Mouse (Mus musculus) heart, embryonic 15.5 days (tissue): ENCODE measurements at regions not wholly inside any gene's neighbourhood (a gene's known extent, or its start where the extent isn't known, plus 50 kb on each side); places are given as distances from the start of the nearest gene placed in this dataset.
"Not testable (repeated sequence)": the region's sequence is repeated elsewhere in the genome, so short reads cannot be mapped to it uniquely, and the experiment has no call there.

ENCODE experiments used
- ATAC-seq: fragments of 200-750 bp; cut with Nextera tagmentation; replicated peaks from 2 replicates; pipeline ENCODE4 v1.8.0; 2017; ENCODE audit warnings: low read depth, moderate TSS enrichment; ENCODE audit not compliant: insufficient number of reproducible peaks, insufficient read depth, low FRiP score
- H3K27ac ChIP-seq: fragments of 300-500 bp; sonication (generic); 2 replicates; pipeline ENCODE4 v1.5.1; 2015; ENCODE audit warnings: mild to moderate bottlenecking, inconsistent platforms
- H3K27me3 ChIP-seq: fragments of 300-500 bp; sonication (generic); 2 replicates; pipeline ENCODE4 v1.6.1; 2015; ENCODE audit warnings: inconsistent platforms
- H3K36me3 ChIP-seq: fragments of 300-500 bp; sonication (generic); 2 replicates; pipeline ENCODE4 v1.6.1; 2015; ENCODE audit warnings: mild to moderate bottlenecking, inconsistent platforms
- H3K4me1 ChIP-seq: fragments of 300-500 bp; sonication (generic); replicated peaks from 2 replicates; pipeline ENCODE4 v1.6.1; 2015; ENCODE audit warnings: inconsistent platforms
- H3K4me2 ChIP-seq: fragments of 300-500 bp; sonication (generic); 2 replicates; pipeline ENCODE4 v1.6.1; 2015; ENCODE audit warnings: inconsistent platforms, mild to moderate bottlenecking, moderate library complexity
- H3K4me3 ChIP-seq: fragments of 300-500 bp; sonication (generic); 2 replicates; pipeline ENCODE4 v1.5.1; 2015; ENCODE audit warnings: mild to moderate bottlenecking, inconsistent platforms
- H3K9ac ChIP-seq: fragments of 300-500 bp; sonication (generic); 2 replicates; pipeline ENCODE4 v1.6.1; 2015; ENCODE audit warnings: mild to moderate bottlenecking, inconsistent platforms
- H3K9me3 ChIP-seq: fragments of 300-500 bp; sonication (generic); replicated peaks from 2 replicates; pipeline ENCODE4 v1.6.1; 2016; ENCODE audit warnings: inconsistent platforms
- WGBS: fragments of 180-500 bp; shearing (Covaris S2); methylation state at CpG from one replicate; pipeline ENCODE4 v1.1.7; 2015; ENCODE audit warnings: mixed read lengths; 5-methylcytosine and 5-hydroxymethylcytosine counted together

DNA sequence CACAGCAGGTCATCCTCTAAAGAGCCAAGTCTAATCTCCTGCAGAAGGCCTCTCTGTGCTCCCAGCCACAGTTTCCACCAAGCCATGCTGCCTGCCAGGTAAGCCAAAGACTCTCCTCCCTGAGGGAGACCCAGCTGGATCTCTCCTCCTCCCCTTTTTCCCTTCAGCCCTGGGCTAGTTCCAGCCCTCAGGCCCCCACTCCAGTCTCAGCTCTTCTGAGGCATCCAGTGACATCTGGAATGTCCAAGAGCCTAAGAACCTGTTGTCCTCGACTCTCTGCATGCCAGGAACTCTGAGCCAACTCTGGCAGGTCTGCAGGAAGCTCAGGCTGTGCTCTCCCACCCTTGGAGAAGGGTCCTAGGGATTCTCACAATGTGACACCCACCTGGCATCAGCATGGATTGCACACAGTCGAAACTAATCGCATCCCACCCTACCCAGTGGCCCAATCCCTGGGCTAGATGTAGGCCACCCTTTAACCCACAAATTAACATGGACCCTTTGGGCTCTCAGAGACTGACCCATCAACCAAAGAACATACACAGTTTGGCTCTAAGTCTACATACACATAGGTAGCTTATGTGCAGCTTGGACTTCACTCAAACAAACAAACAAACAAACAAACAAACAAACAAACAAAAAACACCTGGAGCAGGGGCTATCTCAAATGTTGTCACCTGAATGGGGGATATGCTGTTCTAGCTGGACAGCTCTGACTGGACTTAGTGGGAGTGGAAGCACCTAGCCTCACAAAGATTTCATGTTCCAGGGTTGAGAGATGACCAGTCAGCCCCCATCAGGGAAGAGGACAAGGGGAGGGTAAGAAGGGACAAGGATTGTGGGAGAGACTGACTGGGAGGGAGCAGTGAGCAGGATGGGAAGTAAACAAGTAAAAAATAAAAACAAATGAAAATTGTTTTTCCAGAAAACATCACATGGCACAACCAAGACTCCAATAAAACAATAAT is 57.9 kb upstream of the Zfp709 start:
- WGBS, result 59% methylated on average over 3 of the region's 3 CpGs
- not testable (repeated sequence) for H3K27me3 ChIP-seq, H3K4me2 ChIP-seq, H3K9me3 ChIP-seq, H3K4me1 ChIP-seq, H3K27ac ChIP-seq, H3K4me3 ChIP-seq, H3K9ac ChIP-seq, H3K36me3 ChIP-seq
- ATAC-seq, result peak; percentile 66

DNA sequence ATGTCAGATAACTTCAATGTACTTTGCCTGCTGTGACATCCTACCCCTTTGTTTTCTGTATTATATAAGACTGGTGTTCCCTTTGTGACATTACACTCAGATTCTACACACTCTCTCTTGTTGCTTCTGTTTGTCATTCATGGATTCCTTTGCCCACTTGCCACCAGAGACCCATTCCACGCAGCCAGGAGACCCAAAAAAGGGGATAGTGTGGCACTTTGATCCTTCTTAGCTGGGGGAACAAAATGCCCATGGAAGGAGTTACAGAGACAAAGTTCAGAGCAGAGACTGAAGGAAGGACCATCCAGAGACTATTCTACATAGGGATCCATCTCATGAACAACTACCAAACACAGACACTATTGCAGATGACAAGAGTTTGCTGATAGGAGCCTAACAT is 59.1 kb upstream of the Zfp709 start:
- not testable (repeated sequence) for H3K27ac ChIP-seq, H3K9ac ChIP-seq, H3K4me2 ChIP-seq, H3K4me1 ChIP-seq, H3K27me3 ChIP-seq, ATAC-seq, H3K4me3 ChIP-seq, H3K9me3 ChIP-seq, H3K36me3 ChIP-seq
- WGBS, result 49% methylated on average over 1 of the region's 1 CpGs

DNA sequence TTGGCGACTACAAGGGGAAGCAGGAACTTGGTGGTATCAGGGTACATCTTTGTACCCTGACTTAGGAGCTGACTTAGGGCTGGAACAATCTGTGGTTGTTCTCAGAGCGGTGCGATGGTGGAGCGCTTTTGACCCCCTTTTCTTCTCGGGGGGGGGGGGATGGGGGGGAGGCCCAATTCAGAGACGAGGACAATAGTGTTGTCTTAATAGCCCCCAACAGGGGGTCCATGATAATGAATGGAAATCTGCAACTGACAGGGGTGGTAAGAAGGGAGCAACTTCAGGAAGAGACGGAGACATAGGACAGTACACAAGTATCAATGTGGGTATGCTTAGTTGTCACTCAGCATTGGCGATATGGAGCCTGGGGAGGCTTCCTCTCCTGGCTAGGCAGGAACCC is 61.9 kb upstream of the Zfp709 start:
- H3K27ac ChIP-seq, H3K27me3 ChIP-seq, H3K4me1 ChIP-seq, H3K4me2 ChIP-seq, H3K9ac ChIP-seq, H3K4me3 ChIP-seq, H3K9me3 ChIP-seq, H3K36me3 ChIP-seq: not testable (repeated sequence)
- peak; percentile 44 for ATAC-seq
- WGBS, result 81% methylated on average over 8 of the region's 8 CpGs

DNA sequence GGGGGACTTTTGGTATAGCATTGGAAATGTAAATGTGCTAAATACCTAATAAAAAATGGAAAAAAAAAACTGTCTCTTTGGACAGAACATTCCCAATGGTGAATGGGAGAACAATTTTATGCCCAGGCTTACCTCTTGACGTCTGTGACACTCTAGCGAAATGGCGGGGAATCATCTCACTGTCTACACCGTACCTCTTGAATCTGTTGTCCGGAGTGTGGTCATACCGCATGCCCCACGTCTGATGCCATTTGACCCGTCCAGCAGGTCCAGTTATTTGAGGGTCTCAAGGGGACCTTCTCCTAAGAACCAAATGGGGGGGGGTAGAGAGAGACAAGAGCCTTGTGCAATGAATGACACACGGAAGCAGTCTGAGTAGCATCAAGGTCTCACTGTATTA is 62.4 kb upstream of the Zfp709 start:
- H3K27ac ChIP-seq, H3K4me1 ChIP-seq, H3K4me2 ChIP-seq, H3K9ac ChIP-seq, H3K4me3 ChIP-seq, H3K36me3 ChIP-seq, H3K27me3 ChIP-seq, H3K9me3 ChIP-seq: not testable (repeated sequence)
- WGBS, result 86% methylated on average over 9 of the region's 9 CpGs
- peak; percentile 60; the same call in 1 of the 2 replicates for ATAC-seq

DNA sequence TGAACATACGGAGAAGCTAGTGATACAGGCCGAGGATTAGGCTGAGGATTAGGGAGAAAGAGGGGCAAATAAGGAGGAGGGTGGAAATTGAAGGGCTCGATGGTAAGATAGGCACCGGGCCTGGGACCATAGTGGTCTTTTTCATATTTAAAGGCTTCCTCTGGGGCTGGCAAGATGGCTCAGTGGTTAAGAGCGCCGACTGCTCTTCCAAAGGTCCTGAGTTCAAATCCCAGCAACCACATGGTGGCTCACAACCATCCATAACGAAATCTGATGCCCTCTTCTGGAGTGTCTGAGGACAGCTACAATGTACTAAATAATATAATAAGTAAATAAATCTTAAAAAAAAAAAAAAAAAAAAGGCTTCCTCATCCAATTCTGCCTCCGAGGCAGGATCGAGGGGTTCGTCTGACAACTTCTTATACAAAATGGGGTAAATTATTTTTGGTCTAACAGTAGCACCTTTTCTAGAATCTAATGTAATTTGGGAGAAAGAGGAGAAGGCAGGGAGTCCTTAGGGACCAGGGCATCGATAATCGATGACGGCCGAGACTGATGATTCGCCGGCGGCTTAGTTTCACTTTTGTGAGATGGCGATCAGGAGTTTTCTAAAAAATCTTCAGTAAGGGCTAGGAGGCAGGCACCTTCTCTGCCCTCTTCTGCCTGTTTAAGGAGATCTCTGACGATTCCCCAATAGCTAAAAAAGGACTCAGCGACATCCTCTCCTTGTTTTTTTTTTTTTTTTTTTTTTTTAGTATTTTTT is 65.4 kb upstream of the Zfp709 start:
- not testable (repeated sequence) for H3K9me3 ChIP-seq, H3K27me3 ChIP-seq, H3K36me3 ChIP-seq, H3K27ac ChIP-seq, ATAC-seq, H3K9ac ChIP-seq, H3K4me1 ChIP-seq, H3K4me2 ChIP-seq, H3K4me3 ChIP-seq
- 86% methylated on average over 20 of the region's 20 CpGs for WGBS

DNA sequence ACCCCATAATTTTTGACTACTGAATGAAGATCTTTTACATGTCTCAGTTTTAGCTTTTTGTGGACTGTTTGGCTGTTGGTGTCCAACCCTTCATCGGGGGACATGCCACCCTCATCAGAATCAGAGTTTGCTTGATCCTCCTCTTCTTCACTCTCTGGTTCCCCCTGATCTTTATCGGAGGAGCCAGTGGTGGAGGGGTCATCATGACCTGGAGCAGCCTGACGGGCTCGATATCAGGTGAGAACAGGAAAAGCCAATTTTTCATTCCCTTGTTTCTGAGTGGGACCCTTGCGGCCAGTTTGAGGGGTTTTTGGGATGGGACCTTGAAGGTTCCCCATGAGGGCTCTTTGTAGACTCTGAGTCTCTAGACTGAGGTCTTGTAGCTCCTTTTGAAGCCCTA is 66.0 kb upstream of the Zfp709 start:
- not testable (repeated sequence) for H3K27me3 ChIP-seq, H3K4me1 ChIP-seq, H3K36me3 ChIP-seq, H3K27ac ChIP-seq, H3K4me2 ChIP-seq, H3K4me3 ChIP-seq, ATAC-seq, H3K9ac ChIP-seq, H3K9me3 ChIP-seq
- 87% methylated on average over 5 of the region's 5 CpGs for WGBS

DNA sequence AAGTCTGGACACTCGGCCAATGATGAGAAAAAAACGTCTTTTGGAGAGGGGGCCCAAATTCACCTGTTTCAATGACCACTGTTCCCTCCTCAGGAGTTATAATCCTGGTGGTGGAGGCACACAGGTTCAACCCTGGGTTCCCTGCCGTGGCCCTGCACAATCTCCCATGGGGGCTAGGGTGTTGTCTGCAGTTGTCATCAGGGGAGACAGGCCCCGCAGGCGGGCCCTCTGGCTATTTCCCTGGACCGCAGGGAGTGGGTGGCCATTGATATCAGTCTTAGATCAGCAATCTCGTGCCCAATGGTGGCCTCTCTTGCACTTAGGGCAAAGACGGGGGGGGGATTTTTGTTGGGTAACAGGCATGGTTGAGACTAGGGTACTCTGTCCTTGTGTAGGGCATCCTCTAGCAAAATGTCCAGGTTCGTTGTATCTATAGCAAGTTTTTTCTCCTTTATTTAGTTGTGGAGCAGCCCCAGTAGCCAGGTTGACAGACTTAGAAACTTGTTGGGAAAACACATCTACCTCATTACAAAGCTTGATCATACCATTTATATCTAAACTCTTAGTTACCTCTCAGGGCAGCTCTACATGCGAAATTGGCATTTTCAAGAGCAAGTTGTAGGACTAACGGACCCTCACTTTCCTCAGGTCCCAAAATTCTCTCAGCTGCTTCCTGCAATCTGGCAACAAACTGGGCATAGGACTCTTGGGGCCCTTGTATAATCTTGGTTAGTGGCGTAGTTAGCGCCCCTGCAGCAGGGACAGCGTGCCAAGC is 66.9 kb upstream of the Zfp709 start:
- ATAC-seq, H3K27ac ChIP-seq, H3K4me3 ChIP-seq, H3K27me3 ChIP-seq, H3K4me2 ChIP-seq, H3K36me3 ChIP-seq, H3K9ac ChIP-seq, H3K9me3 ChIP-seq, H3K4me1 ChIP-seq: not testable (repeated sequence)
- whole genome bisulfite sequencing, result 79% methylated on average over 14 of the region's 14 CpGs

DNA sequence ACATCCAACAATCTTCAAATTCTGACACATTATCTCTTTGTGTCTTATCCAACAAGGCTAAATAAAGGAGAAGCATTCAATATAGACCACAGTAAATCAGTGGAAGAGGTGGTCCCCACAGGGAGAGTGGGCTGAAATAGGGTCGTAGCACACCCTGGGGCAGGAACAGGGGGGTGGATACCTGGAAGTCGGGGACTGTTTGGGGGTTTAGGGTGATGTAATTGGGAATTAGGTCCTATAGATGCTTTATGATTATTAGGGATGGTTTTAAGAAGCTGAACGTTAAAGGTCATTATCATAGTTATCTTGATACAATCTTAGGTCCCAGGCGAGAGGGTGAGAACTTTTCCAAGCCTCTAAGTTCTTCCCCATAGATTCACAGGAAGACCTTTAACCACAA is 67.9 kb upstream of the Zfp709 start:
- H3K4me3 ChIP-seq, ATAC-seq, H3K36me3 ChIP-seq, H3K4me1 ChIP-seq, H3K27me3 ChIP-seq, H3K27ac ChIP-seq, H3K9ac ChIP-seq, H3K9me3 ChIP-seq, H3K4me2 ChIP-seq: not testable (repeated sequence)
- 76% methylated on average over 4 of the region's 4 CpGs for WGBS

DNA sequence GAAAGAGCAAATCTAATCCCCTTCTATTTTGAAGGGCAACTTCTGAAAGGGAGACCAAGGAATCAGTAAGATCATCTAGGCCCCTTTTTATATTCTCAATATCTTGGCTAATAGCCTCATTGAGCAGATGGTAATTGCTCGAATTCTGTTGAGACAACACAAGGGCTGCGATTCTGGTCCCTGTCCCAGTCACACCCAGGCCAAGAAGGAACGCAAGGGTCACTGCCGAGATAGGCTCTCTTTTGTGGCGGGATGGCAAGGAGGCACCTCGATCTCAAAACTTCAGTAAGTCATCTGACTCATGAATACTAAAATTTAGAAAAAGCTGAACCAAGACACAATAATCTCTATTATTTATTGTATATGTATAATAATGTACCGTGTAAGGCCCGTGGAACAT is 68.6 kb upstream of the Zfp709 start:
- H3K27me3 ChIP-seq, H3K9me3 ChIP-seq, ATAC-seq, H3K4me3 ChIP-seq, H3K4me2 ChIP-seq, H3K36me3 ChIP-seq, H3K27ac ChIP-seq, H3K9ac ChIP-seq, H3K4me1 ChIP-seq: not testable (repeated sequence)
- WGBS, result 83% methylated on average over 8 of the region's 8 CpGs

DNA sequence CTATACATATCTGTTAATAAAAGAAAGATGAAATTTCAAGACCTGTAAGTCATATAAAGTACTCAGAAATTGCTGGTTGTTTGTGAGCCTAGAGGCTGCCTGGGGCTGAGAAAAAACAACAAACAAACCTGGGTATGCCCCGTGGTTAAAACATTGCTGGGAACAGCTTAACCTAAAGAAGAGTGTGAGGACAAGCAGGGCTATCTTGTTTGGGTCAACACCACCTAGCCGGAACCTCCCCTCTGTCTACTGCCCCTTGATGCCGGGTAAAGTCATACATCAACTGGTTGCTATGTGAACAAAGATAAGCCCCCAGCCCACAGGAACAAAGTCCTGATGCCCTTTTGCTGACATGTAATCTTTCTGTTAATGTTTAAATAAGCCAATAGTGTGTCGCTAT is 74.0 kb upstream of the Zfp709 start:
- not testable (repeated sequence) for H3K4me2 ChIP-seq, H3K27me3 ChIP-seq, H3K36me3 ChIP-seq, H3K4me3 ChIP-seq, H3K27ac ChIP-seq, H3K9ac ChIP-seq, H3K9me3 ChIP-seq, ATAC-seq, H3K4me1 ChIP-seq
- 46% methylated on average over 3 of the region's 4 CpGs for WGBS

DNA sequence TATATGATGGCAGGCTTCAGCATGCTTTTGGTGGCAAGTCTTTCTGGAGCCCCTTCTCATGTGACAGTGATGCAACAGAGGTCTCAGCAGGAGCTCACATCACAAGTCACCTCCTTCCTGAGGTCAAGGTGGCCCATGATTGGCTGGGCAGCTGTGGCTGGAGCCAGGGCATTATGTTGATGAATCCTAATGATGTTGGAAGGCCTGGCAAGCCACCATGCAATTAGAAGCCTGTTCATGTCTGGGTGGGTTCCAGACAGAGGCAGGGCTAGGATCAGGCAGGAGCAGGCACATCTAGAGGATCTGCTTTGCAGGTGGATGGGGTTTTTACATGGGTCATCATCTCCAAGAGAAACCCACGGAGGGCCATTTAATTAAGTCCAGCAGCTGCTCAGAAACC is 77.2 kb upstream of the Zfp709 start:
- not testable (repeated sequence) for H3K4me3 ChIP-seq, H3K27ac ChIP-seq, H3K36me3 ChIP-seq, H3K9ac ChIP-seq, ATAC-seq, H3K27me3 ChIP-seq, H3K4me2 ChIP-seq, H3K4me1 ChIP-seq, H3K9me3 ChIP-seq
- 79% methylated on average over 1 of the region's 1 CpGs for WGBS
